Comparison of ENCODE assay signal across 21 mouse cellular contexts in the genomic region with DNA sequence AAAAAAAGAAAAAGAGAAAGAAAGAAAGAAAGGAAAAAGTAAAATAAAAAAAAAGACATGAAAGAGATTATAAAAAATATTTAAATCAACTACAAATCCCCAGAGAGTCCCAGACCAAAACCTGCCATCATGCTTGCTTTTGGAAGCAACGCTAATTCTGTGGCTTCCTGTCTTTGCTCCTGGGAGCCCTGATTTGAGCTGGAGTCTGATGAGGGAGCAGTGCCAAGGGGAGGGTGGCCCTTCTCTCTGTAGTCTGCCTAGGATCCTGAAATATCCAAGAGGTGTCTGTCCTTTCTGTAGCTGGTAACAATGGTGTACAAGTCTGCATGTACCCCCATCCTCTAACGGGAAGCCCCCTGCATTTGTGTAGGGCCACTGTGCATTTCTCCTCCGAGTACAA.
"Had no signal": no experiment of that assay in that cellular context is flagged by ENCODE, and none has a peak within 500 bp of the region (broad histone marks: within the 10 kb centered on the region; RNA-seq: fewer than 3 reads in every experiment).

No protein-coding gene starts in this region.

- H3K27ac ChIP-seq: kidney, postnatal 0 days; layer of hippocampus, adult 2 months; limb, embryonic 10.5 days; limb, embryonic 13.5 days; liver, embryonic 12.5 days; liver, embryonic 15.5 days; macrophage; midbrain, embryonic 12.5 days; midbrain, embryonic 15.5 days; neural tube, embryonic 12.5 days; neural tube, embryonic 15.5 days; stomach, embryonic 15.5 days had no signal

- H3K4me2 ChIP-seq: limb, embryonic 13.5 days; liver, embryonic 12.5 days; liver, embryonic 15.5 days; midbrain, embryonic 12.5 days; midbrain, embryonic 15.5 days; neural tube, embryonic 12.5 days; neural tube, embryonic 15.5 days; stomach, embryonic 15.5 days had no signal

- DNase-seq: kidney, postnatal 25 days; layer of hippocampus, adult 9-11 months; liver; lung, adult 18-20 months; lung, postnatal 14 days; right cerebral cortex, adult 18-20 months; right cerebral cortex, postnatal 14 days; spleen, adult 18-20 months; thymus, postnatal 25 days had no signal

- H3K27me3 ChIP-seq: limb, embryonic 13.5 days; liver, embryonic 12.5 days; liver, embryonic 15.5 days; midbrain, embryonic 12.5 days; midbrain, embryonic 15.5 days; neural tube, embryonic 12.5 days; neural tube, embryonic 15.5 days; stomach, embryonic 15.5 days had no signal

- ATAC-seq: liver, embryonic 12.5 days; midbrain, embryonic 15.5 days had no signal

- H3K9ac ChIP-seq: limb, embryonic 13.5 days; liver, embryonic 12.5 days; liver, embryonic 15.5 days; midbrain, embryonic 12.5 days; midbrain, embryonic 15.5 days; neural tube, embryonic 12.5 days; neural tube, embryonic 15.5 days; stomach, embryonic 15.5 days had no signal

- H3K36me3 ChIP-seq: midbrain, embryonic 15.5 days had no signal

- H3K4me1 ChIP-seq: limb, embryonic 13.5 days; midbrain, embryonic 12.5 days; midbrain, embryonic 15.5 days; neural tube, embryonic 12.5 days; stomach, embryonic 15.5 days had no signal

- H3K4me3 ChIP-seq: layer of hippocampus, adult 2 months; limb, embryonic 10.5 days; limb, embryonic 13.5 days; liver, embryonic 12.5 days; liver, embryonic 15.5 days; midbrain, embryonic 12.5 days; midbrain, embryonic 15.5 days; neural tube, embryonic 12.5 days; neural tube, embryonic 15.5 days; stomach, embryonic 15.5 days had no signal

- H3K9me3 ChIP-seq: limb, embryonic 10.5 days; limb, embryonic 13.5 days; liver, embryonic 12.5 days; liver, embryonic 15.5 days; midbrain, embryonic 12.5 days; midbrain, embryonic 15.5 days; neural tube, embryonic 12.5 days; neural tube, embryonic 15.5 days; stomach, embryonic 15.5 days had no signal
